Mouse (Mus musculus): ENCODE measurements at regions not wholly inside any gene's neighbourhood (a gene's known extent, or its start where the extent isn't known, plus 50 kb on each side); places are given as distances from the start of the nearest gene placed in this dataset.

GRCm38 (mm10) chr12:27502716-27503486 is 160.5 kb upstream of the Sox11 start:
- TF ChIP-seq POLR2A (IDR thresholded peaks at IDR 0.05; ENCODE audit: low read depth, low read length) (no peak), CTCF (conservative IDR thresholded peaks at IDR 0.05; ENCODE audit: insufficient read depth, insufficient read length, low read depth, low read length) (no peak)
